Mouse (Mus musculus) embryonic fibroblast, embryonic 13.5 days (primary cell): ENCODE data around the gene Ano2.

Experiments
- CTCF ChIP-seq: IDR thresholded peaks from 2 replicates; pipeline ENCODE4 v1.5.1; 2011; ENCODE audit warnings: mild to moderate bottlenecking, control low read depth, low read length, moderate library complexity, borderline replicate concordance; ENCODE audit not compliant: insufficient read depth
- POLR2A ChIP-seq: IDR thresholded peaks from 2 replicates; pipeline ENCODE4 v1.6.1; 2011; ENCODE audit warnings: low read depth, mild to moderate bottlenecking, control low read depth, low read length, moderate library complexity

DNA sequence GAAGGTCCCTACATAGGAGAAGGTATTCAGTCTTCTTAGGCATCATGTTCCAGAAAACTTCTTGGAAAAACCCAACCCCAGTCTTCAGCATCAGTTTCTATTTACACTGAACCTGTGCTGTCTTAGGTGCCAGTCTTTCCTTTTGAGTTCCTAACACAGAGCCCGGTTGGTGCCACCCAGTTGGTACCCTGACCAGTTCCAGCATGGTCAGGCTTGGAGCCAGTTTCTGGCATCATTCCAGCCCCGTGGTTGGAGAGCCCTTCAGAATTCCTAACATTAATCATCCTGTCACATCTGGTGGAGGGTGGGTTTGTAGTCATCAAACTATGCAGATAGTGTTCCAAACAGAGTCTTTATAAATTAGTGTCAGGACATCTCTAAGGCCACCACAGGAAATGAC, 234.8 kb downstream of the Ano2 start:
- TF ChIP-seq POLR2A (no peak), CTCF (no peak)
